Mouse (Mus musculus) olfactory bulb, adult 2 months (tissue): Measurements from ENCODE around the gene Agfg1.

Experiments used
- CTCF ChIP-seq: fragments of 200-500 bp; IDR thresholded peaks from 2 replicates; pipeline ENCODE4 v1.5.1; 2012; ENCODE audit warnings: low read depth, mild to moderate bottlenecking, low read length, moderate library complexity; ENCODE audit not compliant: insufficient read depth
- POLR2A ChIP-seq: fragments of 200-500 bp; IDR thresholded peaks from 2 replicates; pipeline ENCODE4 v1.6.1; 2012; ENCODE audit warnings: mild to moderate bottlenecking, low read depth, low read length, moderate library complexity; ENCODE audit not compliant: insufficient read depth

- no peak for TF ChIP-seq CTCF
- TF ChIP-seq POLR2A, result no peak
Observed at GRCm38 (mm10) chr1:82820626-82821186, 18.6 kb upstream of the Agfg1 start.
